Mouse (Mus musculus): ENCODE data around the gene Csnk2a2. TPM values are rescaled to one million over a fixed set of nuclear protein-coding genes. Genes with fewer than 3 reads are reported as not detected.

The Csnk2a2 gene
- total RNA-seq, 2 experiments from 2014 or later, result 74.6 to 81.6 TPM

- Histone ChIP-seq H3K27ac (no peak overlapping the region), H3K4me3 (no peak overlapping the region)
- no peak for DNase-seq (ENCODE audit: low spot score in 2 of 2)
- TF ChIP-seq CTCF (conservative IDR thresholded peaks at IDR 0.05), result no peak
Measured at GRCm38 (mm10) chr8:95450271-95450670, 39.6 kb downstream of the Csnk2a2 start.

GRCm38 (mm10) chr8:95447661-95448060 is 42.2 kb downstream of the Csnk2a2 start:
- TF ChIP-seq CTCF (conservative IDR thresholded peaks at IDR 0.05), result no peak
- no peak overlapping the region for H3K27ac ChIP-seq
- no peak overlapping the region for H3K4me3 ChIP-seq
- DNase-seq (ENCODE audit: low spot score in 2 of 2), result no peak

- no peak overlapping the region for H3K27ac ChIP-seq
- no peak for DNase-seq (ENCODE audit: low spot score in 2 of 2)
- no peak for TF ChIP-seq CTCF (conservative IDR thresholded peaks at IDR 0.05)
- no peak overlapping the region for H3K4me3 ChIP-seq
Measured at GRCm38 (mm10) chr8:95445042-95445441, 44.8 kb downstream of the Csnk2a2 start.

- no peak overlapping the region for H3K27ac ChIP-seq
- DNase-seq (ENCODE audit: low spot score in 2 of 2), result no peak
- no peak overlapping the region for H3K4me3 ChIP-seq
- no peak for TF ChIP-seq CTCF (conservative IDR thresholded peaks at IDR 0.05)
Measured at GRCm38 (mm10) chr8:95441491-95442039, 48.3 kb downstream of the Csnk2a2 start.

- no peak for TF ChIP-seq CTCF (conservative IDR thresholded peaks at IDR 0.05)
- no peak for DNase-seq (ENCODE audit: low spot score in 2 of 2)
- Histone ChIP-seq H3K4me3 (no peak overlapping the region), H3K27ac (no peak overlapping the region)
Measured at GRCm38 (mm10) chr8:95440168-95440709, 49.6 kb downstream of the Csnk2a2 start.

- H3K4me3 ChIP-seq, result no peak overlapping the region
- no peak for TF ChIP-seq CTCF (conservative IDR thresholded peaks at IDR 0.05)
Measured at GRCm38 (mm10) chr8:95439421-95439820, 50.4 kb downstream of the Csnk2a2 start.

GRCm38 (mm10) chr8:95437341-95437992 is 52.4 kb downstream of the Csnk2a2 start:
- DNase-seq (ENCODE audit: low spot score in 2 of 2), result no peak
- H3K4me3 ChIP-seq, result no peak overlapping the region
- no peak overlapping the region for H3K27ac ChIP-seq
- no peak for TF ChIP-seq CTCF (conservative IDR thresholded peaks at IDR 0.05)

More at GRCm38 (mm10) chr8:95439421-95439820, 50.4 kb downstream of the Csnk2a2 start:
- no peak overlapping the region for H3K27ac ChIP-seq
- DNase-seq (ENCODE audit: low spot score in 2 of 2), result no peak

- TF ChIP-seq CTCF (conservative IDR thresholded peaks at IDR 0.05), result peak; percentile 58
- H3K4me3 ChIP-seq, result no peak overlapping the region
- no peak overlapping the region for H3K27ac ChIP-seq
- DNase-seq (ENCODE audit: low spot score in 2 of 2), result no peak
Measured at GRCm38 (mm10) chr8:95435930-95436329, 53.9 kb downstream of the Csnk2a2 start.

- Histone ChIP-seq H3K4me3 (peak overlapping the region; percentile 93; the same call in 1 of the 2 replicates), H3K27ac (peak overlapping the region; percentile 96)
- DNase-seq (ENCODE audit: low spot score in 2 of 2), result no peak
- TF ChIP-seq CTCF (conservative IDR thresholded peaks at IDR 0.05), result no peak
Measured at GRCm38 (mm10) chr8:95435471-95435870, 54.4 kb downstream of the Csnk2a2 start.

GRCm38 (mm10) chr8:95434686-95435439 is 55.0 kb downstream of the Csnk2a2 start, which contains the start of gene Cfap20:
Gene Cfap20, minus strand, starts transcription at chr8:95434869.
- peak within 1 kb of the TSS; percentile 96 for H3K27ac ChIP-seq
- no peak for TF ChIP-seq CTCF (conservative IDR thresholded peaks at IDR 0.05)
- DNase-seq (ENCODE audit: low spot score in 2 of 2), result peak; percentile 99 to 100
- H3K4me3 ChIP-seq, result peak within 1 kb of the TSS; percentile 93

- H3K4me3 ChIP-seq, result peak overlapping the region; percentile 93
- H3K27ac ChIP-seq, result peak overlapping the region; percentile 96
- TF ChIP-seq CTCF (conservative IDR thresholded peaks at IDR 0.05), result no peak
- DNase-seq (ENCODE audit: low spot score in 2 of 2), result peak in 1 of 2 experiments; percentile 35
Measured at GRCm38 (mm10) chr8:95434233-95434632, 55.6 kb downstream of the Csnk2a2 start.

- TF ChIP-seq CTCF (conservative IDR thresholded peaks at IDR 0.05), result no peak
- Histone ChIP-seq H3K27ac (peak overlapping the region; percentile 33; the same call in 1 of the 2 replicates), H3K4me3 (peak overlapping the region; percentile 93)
- DNase-seq (ENCODE audit: low spot score in 2 of 2), result no peak
Measured at GRCm38 (mm10) chr8:95433124-95433523, 56.7 kb downstream of the Csnk2a2 start.

- no peak for DNase-seq (ENCODE audit: low spot score in 2 of 2)
- Histone ChIP-seq H3K27ac (no peak overlapping the region), H3K4me3 (peak overlapping the region; percentile 93)
- no peak for TF ChIP-seq CTCF (conservative IDR thresholded peaks at IDR 0.05)
Measured at GRCm38 (mm10) chr8:95432471-95432870, 57.4 kb downstream of the Csnk2a2 start.
